Mouse (Mus musculus): ENCODE results near the gene Sdc3.

GRCm38 (mm10) chr4:130815860-130816259, 23.5 kb downstream of the Sdc3 start:
- TF ChIP-seq CTCF (IDR thresholded peaks at IDR 0.05; ENCODE audit: low read depth, low read length) (no peak), GATA1 (IDR thresholded peaks at IDR 0.05; ENCODE audit: borderline replicate concordance, low read length) (no peak), POLR2AphosphoS5 (IDR thresholded peaks at IDR 0.05; ENCODE audit: insufficient replicate concordance, low read depth, low read length) (no peak), TAL1 (conservative IDR thresholded peaks at IDR 0.05; ENCODE audit: low read depth, low read length) (no peak), GATA2 (IDR thresholded peaks at IDR 0.05; ENCODE audit: borderline replicate concordance, low read depth, low read length) (no peak)
